Mouse (Mus musculus): ENCODE data around the gene Pde2a.
A peak's percentile ranks its signal among the peaks of the same experiment; 100 is the strongest.

Gene Pde2a

GRCm38 (mm10) chr7:101421529-101421928 is at the start of gene Pde2a:
TSS of gene Pde2a (plus strand) at chr7:101421691.
- no peak for DNase-seq (ENCODE audit: low spot score)

GRCm38 (mm10) chr7:101373082-101373481 is 48.4 kb upstream of the Pde2a start:
- no peak for DNase-seq (ENCODE audit: low spot score)

- no peak for DNase-seq (ENCODE audit: low spot score)
Observed at GRCm38 (mm10) chr7:101374155-101374554, 47.3 kb upstream of the Pde2a start.

GRCm38 (mm10) chr7:101376701-101377340 is 44.7 kb upstream of the Pde2a start:
- no peak for DNase-seq (ENCODE audit: low spot score)

GRCm38 (mm10) chr7:101377741-101378262 is 43.7 kb upstream of the Pde2a start:
- DNase-seq (ENCODE audit: low spot score) = peak; percentile 68

GRCm38 (mm10) chr7:101378285-101378684 is 43.2 kb upstream of the Pde2a start:
- DNase-seq (ENCODE audit: low spot score) = no peak

- no peak for DNase-seq (ENCODE audit: low spot score)
Observed at GRCm38 (mm10) chr7:101378796-101379465, 42.6 kb upstream of the Pde2a start.

GRCm38 (mm10) chr7:101379732-101380131 is 41.8 kb upstream of the Pde2a start:
- DNase-seq (ENCODE audit: low spot score) = no peak

- no peak for DNase-seq (ENCODE audit: low spot score)
Observed at GRCm38 (mm10) chr7:101381512-101381911, 40.0 kb upstream of the Pde2a start.

GRCm38 (mm10) chr7:101382378-101382777 is 39.1 kb upstream of the Pde2a start:
- DNase-seq (ENCODE audit: low spot score) = no peak

- no peak for DNase-seq (ENCODE audit: low spot score)
Observed at GRCm38 (mm10) chr7:101383756-101384155, 37.7 kb upstream of the Pde2a start.

GRCm38 (mm10) chr7:101384931-101385330 is 36.6 kb upstream of the Pde2a start:
- DNase-seq (ENCODE audit: low spot score) = no peak

GRCm38 (mm10) chr7:101385331-101385733 is 36.2 kb upstream of the Pde2a start:
- DNase-seq (ENCODE audit: low spot score) = no peak

- DNase-seq (ENCODE audit: low spot score) = no peak
Observed at GRCm38 (mm10) chr7:101385866-101386452, 35.5 kb upstream of the Pde2a start.

- DNase-seq (ENCODE audit: low spot score) = no peak
Observed at GRCm38 (mm10) chr7:101389256-101389655, 32.2 kb upstream of the Pde2a start.

- no peak for DNase-seq (ENCODE audit: low spot score)
Observed at GRCm38 (mm10) chr7:101391909-101392479, 29.5 kb upstream of the Pde2a start.

- no peak for DNase-seq (ENCODE audit: low spot score)
Observed at GRCm38 (mm10) chr7:101393015-101393414, 28.5 kb upstream of the Pde2a start.

- DNase-seq (ENCODE audit: low spot score) = peak; percentile 64
Observed at GRCm38 (mm10) chr7:101393694-101394504, 27.6 kb upstream of the Pde2a start.

GRCm38 (mm10) chr7:101394569-101394968 is 26.9 kb upstream of the Pde2a start:
- DNase-seq (ENCODE audit: low spot score) = no peak

GRCm38 (mm10) chr7:101395471-101395870 is 26.0 kb upstream of the Pde2a start:
- no peak for DNase-seq (ENCODE audit: low spot score)

GRCm38 (mm10) chr7:101397175-101397574 is 24.3 kb upstream of the Pde2a start:
- DNase-seq (ENCODE audit: low spot score) = no peak

- no peak for DNase-seq (ENCODE audit: low spot score)
Observed at GRCm38 (mm10) chr7:101401510-101401909, 20.0 kb upstream of the Pde2a start.

Measured in ovary, postnatal 14 days (tissue).